Mouse (Mus musculus) frontal cortex, postnatal 36 days (tissue): ENCODE data around the gene Fpr-rs6.

ENCODE experiments used
- DNase-seq, 2 experiments: peaks; one replicate each; pipeline ENCODE4 v3.0.0; 2022; ENCODE audit warnings: low spot score in 2 of 2

The Fpr-rs6 gene

GRCm38 (mm10) chr17:20182997-20183396 lies at the start of gene Fpr-rs6:
Gene Fpr-rs6 (minus strand): TSS chr17:20183097.
- DNase-seq, result no peak
